29 mouse cellular contexts compared by ENCODE assay signal in the genomic region with DNA sequence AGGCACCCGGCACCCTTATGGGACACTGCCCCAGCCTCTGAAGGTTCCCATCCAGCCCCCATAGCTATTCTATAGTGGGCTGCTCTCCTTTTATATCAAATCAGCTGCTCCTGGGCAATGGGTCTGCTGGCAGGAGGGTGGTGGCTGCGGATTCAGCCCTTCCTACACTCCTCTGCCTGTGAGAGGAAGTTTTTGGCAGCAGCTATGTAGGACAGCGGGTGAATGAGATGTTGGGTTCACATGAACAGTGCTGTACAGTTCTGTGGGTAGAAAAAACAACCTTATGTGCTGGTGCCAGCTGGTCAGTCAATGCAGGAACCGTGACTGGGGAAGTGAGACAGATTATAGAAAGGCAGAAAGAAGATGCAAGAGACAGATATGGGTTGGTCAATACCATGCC. TPM values are rescaled to one million over a fixed set of nuclear protein-coding genes. Genes with fewer than 3 reads are reported as not detected.
DNase-seq lines count a peak whose midpoint lies in the region; ATAC-seq and TF ChIP-seq lines count a peak whose summit lies in the region.
"Had no signal": no experiment of that assay in that cellular context is flagged by ENCODE, and none has a peak within 500 bp of the region (broad histone marks: within the 10 kb centered on the region; RNA-seq: fewer than 3 reads in every experiment).

No protein-coding gene starts in this region.

- no peak overlapping the region for H3K9ac ChIP-seq in hindbrain, postnatal 0 days (replicated peaks; ENCODE audit: low read length)
- H3K9ac ChIP-seq in hindbrain, embryonic 11.5 days (ENCODE audit: low read depth, low read length) = no peak overlapping the region
- H3K9ac ChIP-seq in neural tube, embryonic 15.5 days (replicated peaks) = no peak overlapping the region
- H3K9ac ChIP-seq: embryonic facial prominence, embryonic 12.5 days; forebrain, embryonic 12.5 days had no signal

- no peaks in the 10 kb centered on the region for H3K9me3 ChIP-seq in hindbrain, postnatal 0 days (ENCODE audit: low read length)
- H3K9me3 ChIP-seq in hindbrain, embryonic 11.5 days (ENCODE audit: control insufficient read depth, low read length) = no peaks in the 10 kb centered on the region
- H3K9me3 ChIP-seq in neural tube, embryonic 15.5 days (replicated peaks) = no peaks in the 10 kb centered on the region
- H3K9me3 ChIP-seq: embryonic facial prominence, embryonic 10.5 days; embryonic facial prominence, embryonic 12.5 days; forebrain, embryonic 10.5 days; forebrain, embryonic 12.5 days; G1E had no signal

- H3K4me3 ChIP-seq in hindbrain, postnatal 0 days (ENCODE audit: low read length) = no peak overlapping the region
- no peak overlapping the region for H3K4me3 ChIP-seq in hindbrain, embryonic 11.5 days (ENCODE audit: low read depth, low read length)
- H3K4me3 ChIP-seq in neural tube, embryonic 15.5 days (replicated peaks) = no peak overlapping the region
- H3K4me3 ChIP-seq: embryonic facial prominence, embryonic 10.5 days; embryonic facial prominence, embryonic 12.5 days; forebrain, embryonic 10.5 days; forebrain, embryonic 12.5 days had no signal

- TF ChIP-seq CTCF in hindbrain, postnatal 0 days (IDR thresholded peaks at IDR 0.05; ENCODE audit: low read depth) = no peak

- H3K27ac ChIP-seq in hindbrain, postnatal 0 days = no peak overlapping the region
- H3K27ac ChIP-seq in hindbrain, embryonic 11.5 days (ENCODE audit: low read depth, low read length) = no peak overlapping the region
- H3K27ac ChIP-seq in neural tube, embryonic 15.5 days (replicated peaks) = no peak overlapping the region
- H3K27ac ChIP-seq: embryonic facial prominence, embryonic 10.5 days; embryonic facial prominence, embryonic 12.5 days; forebrain, embryonic 10.5 days; forebrain, embryonic 12.5 days had no signal

- no peak for DNase-seq in hindbrain, postnatal 0 days (ENCODE audit: low spot score)
- DNase-seq in hindbrain, embryonic 11.5 days (ENCODE audit: low spot score) = no peak
- peak; percentile 58 for DNase-seq in brain, adult 2 months (ENCODE audit: low read depth, low spot score)
- DNase-seq: adrenal gland, adult 8-10 months; adrenal gland, postnatal 14 days; adrenal gland, postnatal 36 days; cerebellum, adult 11 months; cerebellum, adult 18-20 months; cerebellum, adult 8-10 months; cerebellum, adult 9-11 months; cerebellum, postnatal 14 days; cerebellum, postnatal 36 days had no signal

- H3K4me1 ChIP-seq in hindbrain, postnatal 0 days (ENCODE audit: insufficient read depth, low read length) = no peaks in the 10 kb centered on the region
- H3K4me1 ChIP-seq in hindbrain, embryonic 11.5 days (replicated peaks; ENCODE audit: control insufficient read depth, insufficient read depth, low read length) = no peaks in the 10 kb centered on the region
- no peaks in the 10 kb centered on the region for H3K4me1 ChIP-seq in neural tube, embryonic 15.5 days
- H3K4me1 ChIP-seq: embryonic facial prominence, embryonic 10.5 days; embryonic facial prominence, embryonic 12.5 days; forebrain, embryonic 12.5 days had no signal

- H3K4me2 ChIP-seq in hindbrain, postnatal 0 days (ENCODE audit: low read depth, low read length) = no peak overlapping the region
- no peak overlapping the region for H3K4me2 ChIP-seq in hindbrain, embryonic 11.5 days (replicated peaks; ENCODE audit: low read depth, low read length)
- no peak overlapping the region for H3K4me2 ChIP-seq in neural tube, embryonic 15.5 days
- H3K4me2 ChIP-seq: embryonic facial prominence, embryonic 12.5 days; forebrain, embryonic 12.5 days had no signal

- peak; percentile 70; the same call in 1 of the 2 replicates for ATAC-seq in hindbrain, postnatal 0 days
- ATAC-seq in hindbrain, embryonic 11.5 days (ENCODE audit: low FRiP score) = no peak
- ATAC-seq in common myeloid progenitor, adult 5-6 weeks (replicated peaks; ENCODE audit: low read depth, poor library complexity, severe bottlenecking) = peak; percentile 32; the same call in 1 of the 2 replicates
- ATAC-seq in hematopoietic stem cell, adult 5-6 weeks (replicated peaks in 1 of 2; ENCODE audit: insufficient read depth in 1 of 2, low FRiP score in 2 of 2, low TSS enrichment in 1 of 2, low read depth in 1 of 2, poor library complexity in 2 of 2, severe bottlenecking in 2 of 2) = 0 out of 4 replicates have a peak, but pooled peaks have one; percentile 13 to 20
- no peak for ATAC-seq in neural tube, embryonic 15.5 days (ENCODE audit: low FRiP score)
- ATAC-seq in CD4-positive, CD25-positive, alpha-beta regulatory T cell, adult 4 months = no peak
- no peak for ATAC-seq in erythroid progenitor cell, adult 5-6 weeks (replicated peaks; ENCODE audit: low FRiP score, poor library complexity, severe bottlenecking)
- ATAC-seq: activated CD4-positive, CD25-positive, alpha-beta regulatory T cell, adult 4 months; forebrain, embryonic 14.5 days; forebrain, embryonic 16.5 days; Patski had no signal

- no peaks in the 10 kb centered on the region for H3K27me3 ChIP-seq in hindbrain, postnatal 0 days (ENCODE audit: insufficient read depth, low read length)
- H3K27me3 ChIP-seq in hindbrain, embryonic 11.5 days (ENCODE audit: control insufficient read depth, insufficient read depth, low read length) = no peaks in the 10 kb centered on the region
- no peaks in the 10 kb centered on the region for H3K27me3 ChIP-seq in neural tube, embryonic 15.5 days (replicated peaks)
- H3K27me3 ChIP-seq: embryonic facial prominence, embryonic 12.5 days; forebrain, embryonic 12.5 days had no signal

- WGBS in hindbrain, postnatal 0 days = 65% methylated on average over 4 of the region's 4 CpGs
- WGBS in hindbrain, embryonic 11.5 days = 81% methylated on average over 4 of the region's 4 CpGs
- 87% methylated on average over 4 of the region's 4 CpGs for WGBS in neural tube, embryonic 15.5 days

- H3K36me3 ChIP-seq in hindbrain, postnatal 0 days (ENCODE audit: insufficient read depth, low read length) = no peaks in the 10 kb centered on the region
- no peaks in the 10 kb centered on the region for H3K36me3 ChIP-seq in hindbrain, embryonic 11.5 days (ENCODE audit: control insufficient read depth, insufficient read depth, low read length)
- H3K36me3 ChIP-seq in neural tube, embryonic 15.5 days = no peaks in the 10 kb centered on the region
- H3K36me3 ChIP-seq: embryonic facial prominence, embryonic 10.5 days; embryonic facial prominence, embryonic 12.5 days; forebrain, embryonic 10.5 days; forebrain, embryonic 12.5 days; G1E had no signal

RNA-seq across cellular contexts. Expression of a gene that starts 11.2 kb away (rescaled TPM):
- 0.83 and 1.3 TPM in 2 replicates for total RNA-seq in hindbrain, postnatal 0 days (2014; rRNA removed)
- 0.20 and 0.91 TPM in 2 replicates for polyA plus RNA-seq in hindbrain, postnatal 0 days (2015; fragmentation: Nextera tagmentation; extraction: Ambion mirVana)
- polyA plus RNA-seq in hindbrain, embryonic 11.5 days (2014; fragmentation: Nextera tagmentation; extraction: Ambion mirVana) = 0.07 and 0.32 TPM in 2 replicates
- not detected in 2 replicates for total RNA-seq in common myeloid progenitor, adult 5-6 weeks (2017)
- total RNA-seq in hematopoietic stem cell, adult 5-6 weeks (2017) = not detected in 2 replicates
- polyA plus RNA-seq in neural tube, embryonic 15.5 days (2015; fragmentation: Nextera tagmentation; extraction: Ambion mirVana) = 0.29 and 0.35 TPM in 2 replicates
- not detected for polyA plus RNA-seq in CD4-positive, CD25-positive, alpha-beta regulatory T cell, adult 4 months (2017; shearing (Covaris generic))
- 9.4 and 93.1 TPM in 2 replicates for total RNA-seq in erythroid progenitor cell, adult 5-6 weeks (2015; ENCODE audit: low replicate concordance)
- 2.0 TPM in 1 of 2 replicates, not detected in the other for total RNA-seq in erythroid progenitor cell, adult 5-6 weeks (2017; ENCODE audit: low replicate concordance)
- total RNA-seq: CH12.LX had no signal
- polyA plus RNA-seq: activated CD4-positive, CD25-positive, alpha-beta regulatory T cell, adult 4 months; forebrain, embryonic 10.5 days; forebrain, embryonic 14.5 days; G1E had no signal

RNA-seq across cellular contexts. Expression of a gene that starts 23.8 kb away (rescaled TPM):
- total RNA-seq in hindbrain, postnatal 0 days (2014; rRNA removed) = not detected in 2 replicates
- 0.13 and 0.23 TPM in 2 replicates for polyA plus RNA-seq in hindbrain, postnatal 0 days (2015; fragmentation: Nextera tagmentation; extraction: Ambion mirVana)
- 0.17 TPM in 2 replicates for polyA plus RNA-seq in hindbrain, embryonic 11.5 days (2014; fragmentation: Nextera tagmentation; extraction: Ambion mirVana)
- total RNA-seq in common myeloid progenitor, adult 5-6 weeks (2017) = 0.18 TPM in 1 of 2 replicates, not detected in the other
- not detected in 2 replicates for total RNA-seq in hematopoietic stem cell, adult 5-6 weeks (2017)
- 0.27 and 0.31 TPM in 2 replicates for polyA plus RNA-seq in neural tube, embryonic 15.5 days (2015; fragmentation: Nextera tagmentation; extraction: Ambion mirVana)
- under 1 TPM; 0.28 to 0.37 TPM for polyA plus RNA-seq in CD4-positive, CD25-positive, alpha-beta regulatory T cell, adult 4 months (2017; shearing (Covaris generic))
- total RNA-seq in erythroid progenitor cell, adult 5-6 weeks (2015; ENCODE audit: low replicate concordance) = not detected in 2 replicates
- under 0.01 TPM in 1 of 2 replicates, not detected in the other for total RNA-seq in erythroid progenitor cell, adult 5-6 weeks (2017; ENCODE audit: low replicate concordance)
- total RNA-seq: adrenal gland, adult 18-20 months; adrenal gland, adult 8-10 months; adrenal gland, postnatal 14 days; adrenal gland, postnatal 36 days had no signal
- polyA plus RNA-seq: cortical plate, adult 2 months; G1E had no signal

Comparison
In these comparisons a context has a peak if more than half of its experiments do, and no peak if none do; other contexts are left out.
1. ATAC-seq: peak in hindbrain, postnatal 0 days (single experiment), common myeloid progenitor, adult 5-6 weeks (single experiment) and hematopoietic stem cell, adult 5-6 weeks (2 of 2); none in hindbrain, embryonic 11.5 days (single experiment), neural tube, embryonic 15.5 days (single experiment), CD4-positive, CD25-positive, alpha-beta regulatory T cell, adult 4 months (single experiment) and erythroid progenitor cell, adult 5-6 weeks (single experiment).